Mouse (Mus musculus): ENCODE results near the gene Nt5c2.
"Not testable (repeated sequence)": the region's sequence is repeated elsewhere in the genome, so short reads cannot be mapped to it uniquely, and the experiment has no call there.

Nt5c2 gene

GRCm38 (mm10) chr19:47016487-47016886 lies 1.5 kb upstream of the Nt5c2 start:
- DNase-seq (ENCODE audit: low spot score) = peak; percentile 61

- DNase-seq (ENCODE audit: low spot score) = no peak
Observed at GRCm38 (mm10) chr19:47015965-47016364, 1.0 kb upstream of the Nt5c2 start.

- DNase-seq (ENCODE audit: low spot score) = no peak
Observed at GRCm38 (mm10) chr19:47015396-47015795, 443 bp upstream of the Nt5c2 start.

- no peak for DNase-seq (ENCODE audit: low spot score)
Observed at GRCm38 (mm10) chr19:47014159-47014446, 850 bp downstream of the Nt5c2 start.

- DNase-seq (ENCODE audit: low spot score) = no peak
Observed at GRCm38 (mm10) chr19:47013340-47014158, 1.4 kb downstream of the Nt5c2 start.

GRCm38 (mm10) chr19:47012521-47013130 lies 2.3 kb downstream of the Nt5c2 start:
- DNase-seq (ENCODE audit: low spot score) = no peak

GRCm38 (mm10) chr19:47009943-47010342 lies 5.0 kb downstream of the Nt5c2 start:
- no peak for DNase-seq (ENCODE audit: low spot score)

GRCm38 (mm10) chr19:47009420-47009819 lies 5.5 kb downstream of the Nt5c2 start:
- DNase-seq (ENCODE audit: low spot score) = no peak

- DNase-seq (ENCODE audit: low spot score) = no peak
Observed at GRCm38 (mm10) chr19:47006321-47006720, 8.6 kb downstream of the Nt5c2 start.

- no peak for DNase-seq (ENCODE audit: low spot score)
Observed at GRCm38 (mm10) chr19:47005873-47006272, 9.1 kb downstream of the Nt5c2 start.

- DNase-seq (ENCODE audit: low spot score) = no peak
Observed at GRCm38 (mm10) chr19:47003742-47004511, 11.0 kb downstream of the Nt5c2 start.

GRCm38 (mm10) chr19:47000357-47000756 lies 14.6 kb downstream of the Nt5c2 start:
- not testable (repeated sequence) for DNase-seq (ENCODE audit: low spot score)

- no peak for DNase-seq (ENCODE audit: low spot score)
Observed at GRCm38 (mm10) chr19:46999753-47000152, 15.2 kb downstream of the Nt5c2 start.

GRCm38 (mm10) chr19:46998953-46999352 lies 16.0 kb downstream of the Nt5c2 start:
- DNase-seq (ENCODE audit: low spot score) = no peak

- DNase-seq (ENCODE audit: low spot score) = no peak
Observed at GRCm38 (mm10) chr19:46998168-46998870, 16.6 kb downstream of the Nt5c2 start.

- DNase-seq (ENCODE audit: low spot score) = no peak
Observed at GRCm38 (mm10) chr19:46996095-46996494, 18.9 kb downstream of the Nt5c2 start.

- DNase-seq (ENCODE audit: low spot score) = not testable (repeated sequence)
Observed at GRCm38 (mm10) chr19:46992329-46992728, 22.6 kb downstream of the Nt5c2 start.

- peak; percentile 67 for DNase-seq (ENCODE audit: low spot score)
Observed at GRCm38 (mm10) chr19:46991145-46991544, 23.8 kb downstream of the Nt5c2 start.

GRCm38 (mm10) chr19:46990625-46991024 lies 24.3 kb downstream of the Nt5c2 start:
- not testable (repeated sequence) for DNase-seq (ENCODE audit: low spot score)

GRCm38 (mm10) chr19:46990153-46990518 lies 24.8 kb downstream of the Nt5c2 start:
- no peak for DNase-seq (ENCODE audit: low spot score)

- no peak for DNase-seq (ENCODE audit: low spot score)
Observed at GRCm38 (mm10) chr19:46989479-46990152, 25.3 kb downstream of the Nt5c2 start.
